Mouse (Mus musculus) hindbrain, embryonic 15.5 days (tissue): ENCODE results near the gene Mob3b. TPM values are rescaled to one million over a fixed set of nuclear protein-coding genes. Genes with fewer than 3 reads are reported as not detected.

Experiments used
- ATAC-seq: fragments of 200-750 bp; cut with Nextera tagmentation; 2 replicates; pipeline ENCODE4 v1.8.0; 2017; ENCODE audit warnings: low read depth, moderate number of reproducible peaks, moderate TSS enrichment; ENCODE audit not compliant: low FRiP score
- H3K27ac ChIP-seq: fragments of 300-500 bp; sonication (generic); replicated peaks from 2 replicates; pipeline ENCODE4 v1.5.1; 2015; ENCODE audit warnings: mild to moderate bottlenecking, inconsistent platforms
- H3K27me3 ChIP-seq: fragments of 300-500 bp; sonication (generic); 2 replicates; pipeline ENCODE4 v1.6.1; 2015; ENCODE audit warnings: control low read depth, inconsistent platforms
- H3K36me3 ChIP-seq: fragments of 300-500 bp; sonication (generic); 2 replicates; pipeline ENCODE4 v1.6.1; 2015; ENCODE audit warnings: control low read depth, inconsistent platforms
- H3K4me1 ChIP-seq: fragments of 300-500 bp; sonication (generic); replicated peaks from 2 replicates; pipeline ENCODE4 v1.6.1; 2015; ENCODE audit warnings: control low read depth, inconsistent platforms
- H3K4me2 ChIP-seq: fragments of 300-500 bp; sonication (generic); 2 replicates; pipeline ENCODE4 v1.6.1; 2015; ENCODE audit warnings: moderate library complexity, mild to moderate bottlenecking, inconsistent platforms
- H3K4me3 ChIP-seq: fragments of 300-500 bp; sonication (generic); 2 replicates; pipeline ENCODE4 v1.5.1; 2015; ENCODE audit warnings: mild to moderate bottlenecking, inconsistent platforms
- H3K9ac ChIP-seq: fragments of 300-500 bp; sonication (generic); 2 replicates; pipeline ENCODE4 v1.6.1; 2015; ENCODE audit warnings: inconsistent platforms
- H3K9me3 ChIP-seq: fragments of 300-500 bp; sonication (generic); 2 replicates; pipeline ENCODE4 v1.6.1; 2016; ENCODE audit warnings: control low read depth, inconsistent platforms
- WGBS: fragments of 180-500 bp; shearing (Covaris S2); methylation state at CpG from one replicate; pipeline ENCODE4 v1.1.7; 2015; 5-methylcytosine and 5-hydroxymethylcytosine counted together
- polyA plus RNA-seq: library from polyadenylated mRNA; unstranded; fragments of >200 nt; fragmentation: Nextera tagmentation; extraction: Ambion mirVana; gene quantifications from 2 replicates; pipeline ENCODE4 v1.2.1, GENCODE M21; 2015

Mob3b gene
- polyA plus RNA-seq, 1 experiment from 2014 or later, result 3.9 TPM

GRCm38 (mm10) chr4:34991116-34991515 lies 166.2 kb downstream of the Mob3b start:
- no peak overlapping the region for H3K9ac ChIP-seq
- H3K4me3 ChIP-seq, result no peak overlapping the region
- H3K27ac ChIP-seq, result no peak overlapping the region
- H3K36me3 ChIP-seq, result no peaks in the 10 kb centered on the region
- ATAC-seq, result no peak
- H3K9me3 ChIP-seq, result no peaks in the 10 kb centered on the region
- peaks cover 26% of the 10 kb centered on the region for H3K4me1 ChIP-seq
- no peaks in the 10 kb centered on the region for H3K27me3 ChIP-seq
- 38% methylated on average over 10 of the region's 10 CpGs for WGBS
- no peak overlapping the region for H3K4me2 ChIP-seq

GRCm38 (mm10) chr4:34990659-34991058 lies 166.6 kb downstream of the Mob3b start:
- no peak overlapping the region for H3K4me3 ChIP-seq
- no peaks in the 10 kb centered on the region for H3K27me3 ChIP-seq
- no peaks in the 10 kb centered on the region for H3K9me3 ChIP-seq
- no peak overlapping the region for H3K9ac ChIP-seq
- H3K27ac ChIP-seq, result no peak overlapping the region
- 86% methylated on average over 9 of the region's 9 CpGs for whole genome bisulfite sequencing
- H3K4me1 ChIP-seq, result peaks cover 26% of the 10 kb centered on the region
- ATAC-seq, result no peak
- H3K4me2 ChIP-seq, result no peak overlapping the region
- no peaks in the 10 kb centered on the region for H3K36me3 ChIP-seq

- no peak for ATAC-seq
- WGBS, result 91% methylated on average over 4 of the region's 4 CpGs
- Histone ChIP-seq H3K27ac (no peak overlapping the region), H3K27me3 (no peaks in the 10 kb centered on the region), H3K36me3 (no peaks in the 10 kb centered on the region), H3K4me3 (no peak overlapping the region), H3K9ac (no peak overlapping the region), H3K4me2 (no peak overlapping the region), H3K4me1 (peaks cover 15% of the 10 kb centered on the region), H3K9me3 (no peaks in the 10 kb centered on the region)
These were observed 169.7 kb downstream of the Mob3b start for GRCm38 (mm10) chr4:34987568-34987967.

- Histone ChIP-seq H3K4me2 (no peak overlapping the region), H3K27me3 (no peaks in the 10 kb centered on the region), H3K27ac (no peak overlapping the region), H3K9ac (no peak overlapping the region), H3K4me1 (peaks cover 10% of the 10 kb centered on the region), H3K9me3 (no peaks in the 10 kb centered on the region), H3K4me3 (no peak overlapping the region), H3K36me3 (no peaks in the 10 kb centered on the region)
- no peak for ATAC-seq
- 90% methylated on average over 12 of the region's 12 CpGs for WGBS
These were observed 170.2 kb downstream of the Mob3b start for GRCm38 (mm10) chr4:34987109-34987508.

- Histone ChIP-seq H3K27ac (no peak overlapping the region), H3K4me1 (peaks cover 8% of the 10 kb centered on the region), H3K36me3 (no peaks in the 10 kb centered on the region), H3K27me3 (no peaks in the 10 kb centered on the region), H3K9ac (no peak overlapping the region), H3K9me3 (no peaks in the 10 kb centered on the region), H3K4me3 (no peak overlapping the region), H3K4me2 (no peak overlapping the region)
- ATAC-seq, result no peak
- 76% methylated on average over 4 of the region's 4 CpGs for WGBS
These were observed 170.6 kb downstream of the Mob3b start for GRCm38 (mm10) chr4:34986647-34987046.

DNA sequence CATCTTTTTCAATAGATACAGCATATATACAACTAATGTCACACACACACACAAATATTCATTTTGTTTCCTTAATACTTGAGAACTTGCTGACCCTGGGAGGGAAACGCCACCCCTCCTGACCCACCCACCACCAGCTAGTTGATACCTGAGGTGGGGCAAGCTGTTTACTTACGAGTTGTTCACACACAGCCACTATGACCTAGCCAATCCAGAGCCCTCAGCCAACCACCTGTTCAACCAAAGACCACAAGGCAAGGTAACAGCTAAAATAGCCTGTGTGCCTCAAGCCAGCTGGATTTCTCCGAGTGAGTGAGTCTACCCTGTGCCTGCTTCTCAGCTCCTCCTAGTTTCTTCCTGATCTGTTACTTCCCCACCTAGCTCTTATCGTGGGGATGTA lies 172.9 kb downstream of the Mob3b start:
- Histone ChIP-seq H3K27ac (no peak overlapping the region), H3K9ac (no peak overlapping the region), H3K27me3 (no peaks in the 10 kb centered on the region), H3K4me1 (peaks cover 14% of the 10 kb centered on the region), H3K4me3 (no peak overlapping the region), H3K36me3 (no peaks in the 10 kb centered on the region), H3K4me2 (no peak overlapping the region), H3K9me3 (no peaks in the 10 kb centered on the region)
- ATAC-seq, result no peak
- WGBS, result 97% methylated on average over 4 of the region's 4 CpGs

GRCm38 (mm10) chr4:34983511-34983910 lies 173.8 kb downstream of the Mob3b start:
- Histone ChIP-seq H3K27ac (no peak overlapping the region), H3K27me3 (no peaks in the 10 kb centered on the region), H3K4me2 (no peak overlapping the region), H3K36me3 (no peaks in the 10 kb centered on the region), H3K4me3 (no peak overlapping the region), H3K9ac (no peak overlapping the region), H3K4me1 (peaks cover 14% of the 10 kb centered on the region), H3K9me3 (no peaks in the 10 kb centered on the region)
- ATAC-seq, result no peak
- WGBS, result 82% methylated on average over 6 of the region's 6 CpGs

DNA sequence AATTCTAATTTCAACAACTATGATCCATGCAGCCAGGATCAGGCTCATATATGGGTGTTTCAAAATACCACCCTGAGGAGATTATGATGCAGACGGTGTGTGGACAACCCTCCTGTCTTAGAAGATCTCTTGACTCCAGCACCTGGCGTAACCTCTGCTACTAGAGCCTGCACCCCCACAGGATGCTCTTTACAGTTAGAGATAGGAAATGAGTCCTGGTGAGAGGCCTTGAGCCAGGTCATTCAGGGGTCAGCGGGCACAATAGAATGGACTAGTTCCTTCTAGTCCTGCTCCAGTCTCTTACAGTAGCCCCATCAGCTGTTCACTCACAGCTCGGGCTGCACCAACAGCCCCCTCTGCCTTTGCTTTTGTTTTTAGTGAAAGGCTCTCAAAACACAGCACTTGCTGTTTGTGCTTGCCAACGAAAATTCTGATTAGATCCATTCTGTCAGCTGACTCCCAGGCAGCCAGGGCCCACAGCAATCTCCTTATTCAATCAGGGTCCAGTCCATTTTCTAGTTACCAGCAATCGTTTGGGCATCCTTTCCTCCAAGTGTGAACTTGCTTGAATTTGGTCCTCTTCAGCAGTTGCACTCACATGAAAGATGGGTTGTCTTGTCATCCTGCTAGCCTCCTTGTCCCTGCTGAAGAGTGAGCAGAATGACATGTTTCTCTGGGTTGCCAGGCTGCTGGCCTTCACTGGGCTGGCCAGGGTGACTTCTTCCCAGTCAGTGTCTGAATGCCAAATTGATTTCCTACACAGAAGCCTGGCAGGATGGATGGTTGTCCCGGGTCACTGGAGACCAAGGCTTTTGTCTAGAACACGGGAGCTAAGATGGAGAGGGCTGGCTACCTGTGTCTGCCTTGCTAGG lies 175.7 kb downstream of the Mob3b start:
- H3K9me3 ChIP-seq, result no peaks in the 10 kb centered on the region
- H3K27me3 ChIP-seq, result no peaks in the 10 kb centered on the region
- 48% methylated on average over 8 of the region's 8 CpGs for WGBS
- H3K4me1 ChIP-seq, result peaks cover 14% of the 10 kb centered on the region
- no peak overlapping the region for H3K4me3 ChIP-seq
- H3K9ac ChIP-seq, result no peak overlapping the region
- ATAC-seq, result peak; percentile 36; the same call in 1 of the 2 replicates
- no peaks in the 10 kb centered on the region for H3K36me3 ChIP-seq
- H3K4me2 ChIP-seq, result no peak overlapping the region
- no peak overlapping the region for H3K27ac ChIP-seq

GRCm38 (mm10) chr4:34980461-34981039 lies 176.7 kb downstream of the Mob3b start:
- Histone ChIP-seq H3K4me3 (no peak overlapping the region), H3K27ac (no peak overlapping the region), H3K4me2 (no peak overlapping the region), H3K9me3 (no peaks in the 10 kb centered on the region), H3K4me1 (peaks cover 14% of the 10 kb centered on the region), H3K27me3 (no peaks in the 10 kb centered on the region), H3K36me3 (no peaks in the 10 kb centered on the region), H3K9ac (no peak overlapping the region)
- 38% methylated on average over 8 of the region's 8 CpGs for WGBS
- peak; percentile 68 for ATAC-seq

- H3K27me3 ChIP-seq, result no peaks in the 10 kb centered on the region
- H3K4me1 ChIP-seq, result peaks cover 14% of the 10 kb centered on the region
- no peaks in the 10 kb centered on the region for H3K36me3 ChIP-seq
- no peaks in the 10 kb centered on the region for H3K9me3 ChIP-seq
- no peak overlapping the region for H3K4me2 ChIP-seq
- H3K9ac ChIP-seq, result no peak overlapping the region
- no peak overlapping the region for H3K27ac ChIP-seq
- no peak overlapping the region for H3K4me3 ChIP-seq
- ATAC-seq, result no peak
- WGBS, result 90% methylated on average over 4 of the region's 4 CpGs
These were observed 180.2 kb downstream of the Mob3b start for GRCm38 (mm10) chr4:34976916-34977702.

- Histone ChIP-seq H3K4me2 (no peak overlapping the region), H3K4me1 (peaks cover 8% of the 10 kb centered on the region), H3K27me3 (no peaks in the 10 kb centered on the region), H3K36me3 (no peaks in the 10 kb centered on the region), H3K9ac (no peak overlapping the region), H3K9me3 (no peaks in the 10 kb centered on the region), H3K4me3 (no peak overlapping the region), H3K27ac (no peak overlapping the region)
- WGBS, result 81% methylated on average over 13 of the region's 13 CpGs
- 0 out of 2 replicates have a peak, but pooled peaks have one; percentile 50 for ATAC-seq
These were observed 180.9 kb downstream of the Mob3b start for GRCm38 (mm10) chr4:34976331-34976778.

DNA sequence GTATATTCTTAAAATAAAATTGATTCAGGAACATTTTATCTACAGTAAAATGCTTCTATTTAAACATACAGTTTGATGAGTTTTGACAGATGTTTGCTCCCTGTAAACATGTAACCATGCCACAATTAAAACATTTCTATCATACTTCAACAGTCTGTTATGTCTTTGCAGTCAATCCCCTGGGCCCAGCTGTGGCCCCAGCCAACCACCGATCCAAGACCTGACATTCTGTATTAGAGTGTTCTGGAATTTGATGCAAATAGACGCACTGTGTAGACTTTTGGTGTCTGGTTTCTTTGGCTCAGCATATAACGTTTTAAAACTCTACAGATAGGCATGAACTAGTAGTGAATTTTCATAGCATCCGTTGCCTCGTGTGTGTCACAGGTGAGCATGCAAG lies 182.5 kb downstream of the Mob3b start:
- 87% methylated on average over 5 of the region's 5 CpGs for WGBS
- H3K27ac ChIP-seq, result no peak overlapping the region
- H3K4me3 ChIP-seq, result no peak overlapping the region
- H3K9me3 ChIP-seq, result no peaks in the 10 kb centered on the region
- no peak for ATAC-seq
- H3K4me2 ChIP-seq, result no peak overlapping the region
- H3K4me1 ChIP-seq, result no peaks in the 10 kb centered on the region
- no peaks in the 10 kb centered on the region for H3K36me3 ChIP-seq
- H3K27me3 ChIP-seq, result no peaks in the 10 kb centered on the region
- no peak overlapping the region for H3K9ac ChIP-seq
